Mouse (Mus musculus): ENCODE data around the gene Prkch. TPM values are rescaled to one million over a fixed set of nuclear protein-coding genes. Genes with fewer than 3 reads are reported as not detected.

The Prkch gene
- polyA plus RNA-seq, 1 experiment = 3.2 TPM

DNA sequence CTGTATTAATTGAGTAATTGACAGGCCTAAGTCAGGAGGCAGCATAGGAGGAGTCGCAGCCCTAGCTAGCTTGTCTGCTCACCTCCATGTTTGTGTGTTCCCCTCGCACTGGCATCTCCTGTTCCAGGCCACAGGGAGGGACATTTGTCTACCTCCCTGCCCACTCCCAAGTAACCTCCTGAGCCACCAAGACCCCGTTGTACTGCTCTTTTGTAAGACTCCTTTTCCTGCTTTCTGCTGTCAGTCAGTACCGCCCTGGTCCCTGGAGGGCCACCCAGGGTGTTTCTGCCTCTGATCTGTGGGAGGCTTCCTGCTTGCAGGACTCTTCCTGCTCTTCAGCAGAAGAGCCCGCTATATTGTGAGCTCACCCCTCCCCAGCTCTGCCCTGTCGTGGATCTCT lies 127.5 kb downstream of the Prkch start:
- 74% methylated on average over 6 of the region's 6 CpGs for WGBS
- no peak overlapping the region for H3K4me3 ChIP-seq (replicated peaks; ENCODE audit: insufficient read depth, low read depth, low read length)
- no peak for DNase-seq
- H3K27ac ChIP-seq (ENCODE audit: insufficient read depth, low read length) = no peak overlapping the region
- H3K4me1 ChIP-seq (ENCODE audit: control insufficient read depth, insufficient read depth, low read length) = peaks cover 11% of the 10 kb centered on the region
- H3K27me3 ChIP-seq (ENCODE audit: control insufficient read depth, insufficient read depth, low read length) = no peaks in the 10 kb centered on the region
- TF ChIP-seq CTCF (IDR thresholded peaks at IDR 0.05; ENCODE audit: borderline replicate concordance, insufficient read depth, low read depth, low read length) = no peak
- TF ChIP-seq POLR2A (IDR thresholded peaks at IDR 0.05; ENCODE audit: borderline replicate concordance, insufficient read depth, low read length) = no peak

DNA sequence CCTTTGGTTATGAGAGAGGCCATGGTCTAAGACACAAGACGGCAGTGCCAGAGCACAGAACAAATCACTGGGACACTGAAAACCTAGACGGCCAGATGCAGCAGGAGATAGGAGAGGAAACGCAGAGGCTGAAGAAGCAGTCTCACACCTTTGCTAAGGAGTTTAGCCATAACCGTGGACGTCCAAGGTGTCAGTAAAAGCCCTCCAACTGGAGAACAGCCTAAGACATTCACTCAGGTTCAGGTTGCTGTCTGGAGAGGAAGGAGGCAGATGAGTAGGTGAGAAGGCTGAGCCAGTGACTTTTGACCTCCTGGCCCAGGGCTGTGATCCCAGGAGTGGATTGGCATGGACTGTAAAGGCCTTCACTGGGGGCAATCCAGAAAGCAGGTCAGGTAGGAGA lies 130.0 kb downstream of the Prkch start:
- no peak for DNase-seq
- Histone ChIP-seq H3K4me3 (replicated peaks; ENCODE audit: insufficient read depth, low read depth, low read length) (no peak overlapping the region), H3K27me3 (ENCODE audit: control insufficient read depth, insufficient read depth, low read length) (no peaks in the 10 kb centered on the region), H3K27ac (ENCODE audit: insufficient read depth, low read length) (no peak overlapping the region), H3K4me1 (ENCODE audit: control insufficient read depth, insufficient read depth, low read length) (peaks cover 10% of the 10 kb centered on the region)
- WGBS = 95% methylated on average over 5 of the region's 5 CpGs
- TF ChIP-seq POLR2A (IDR thresholded peaks at IDR 0.05; ENCODE audit: borderline replicate concordance, insufficient read depth, low read length) (no peak), CTCF (IDR thresholded peaks at IDR 0.05; ENCODE audit: borderline replicate concordance, insufficient read depth, low read depth, low read length) (no peak)

DNA sequence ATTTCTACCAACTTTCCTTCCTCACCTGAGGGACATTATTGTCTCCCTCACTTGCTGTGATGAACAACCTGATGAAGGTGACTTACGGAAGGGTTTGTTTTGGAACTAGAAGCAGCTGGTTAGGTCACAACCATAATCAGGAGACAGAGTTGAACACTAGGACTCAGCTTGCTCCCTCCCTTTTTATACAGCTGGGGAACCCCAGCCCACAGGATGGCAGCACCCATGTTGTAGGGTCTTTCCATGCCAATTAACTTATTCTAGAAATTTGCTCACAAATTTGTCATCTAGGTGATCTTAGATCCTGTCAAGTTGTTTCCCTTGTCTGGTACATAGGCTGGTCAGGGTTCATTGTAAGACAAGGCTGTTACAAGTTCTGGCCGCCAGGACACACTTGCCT lies 130.7 kb downstream of the Prkch start:
- DNase-seq = no peak
- H3K27ac ChIP-seq (ENCODE audit: insufficient read depth, low read length) = no peak overlapping the region
- H3K27me3 ChIP-seq (ENCODE audit: control insufficient read depth, insufficient read depth, low read length) = no peaks in the 10 kb centered on the region
- 99% methylated on average over 2 of the region's 2 CpGs for WGBS
- H3K4me1 ChIP-seq (ENCODE audit: control insufficient read depth, insufficient read depth, low read length) = peaks cover 3% of the 10 kb centered on the region
- no peak overlapping the region for H3K4me3 ChIP-seq (replicated peaks; ENCODE audit: insufficient read depth, low read depth, low read length)
- TF ChIP-seq CTCF (IDR thresholded peaks at IDR 0.05; ENCODE audit: borderline replicate concordance, insufficient read depth, low read depth, low read length) (no peak), POLR2A (IDR thresholded peaks at IDR 0.05; ENCODE audit: borderline replicate concordance, insufficient read depth, low read length) (no peak)

DNA sequence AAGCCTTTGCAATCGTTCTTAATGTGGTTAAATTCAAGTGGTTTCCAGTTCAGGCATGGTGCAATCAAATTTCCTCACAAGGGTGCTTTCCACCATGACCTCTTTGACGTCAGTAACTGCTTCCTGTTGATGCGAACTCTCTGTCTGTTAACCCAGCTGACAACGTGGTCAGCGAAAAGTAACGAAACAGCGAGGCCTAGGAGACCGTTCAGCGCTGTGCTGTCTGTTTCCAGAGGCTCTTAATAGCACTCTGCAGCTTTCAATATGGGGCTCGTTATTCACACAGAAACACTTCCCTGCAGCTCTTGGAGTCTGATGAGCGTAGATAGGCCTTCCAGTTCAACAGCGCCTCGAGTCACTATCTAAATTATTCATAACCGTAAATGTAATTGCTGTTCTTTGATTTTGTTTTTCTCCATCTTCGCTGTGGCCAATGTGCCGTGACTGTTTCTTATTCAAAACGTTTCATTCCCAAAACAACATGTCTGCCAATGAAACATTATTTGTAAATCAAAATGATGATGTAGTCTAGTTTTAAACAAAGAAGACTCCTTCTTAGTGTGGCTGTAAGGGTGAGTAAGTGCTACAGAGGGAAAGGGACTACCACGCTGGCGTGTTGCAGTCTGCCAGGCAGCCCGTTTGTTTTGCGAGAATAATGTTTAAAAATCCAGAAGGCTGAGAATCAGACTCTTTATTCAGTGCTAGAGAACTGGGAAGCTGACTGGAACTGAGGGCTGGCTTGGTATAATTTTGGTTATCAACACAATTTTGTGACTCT lies 131.5 kb downstream of the Prkch start:
- whole genome bisulfite sequencing = 77% methylated on average over 21 of the region's 21 CpGs
- no peak for TF ChIP-seq CTCF (IDR thresholded peaks at IDR 0.05; ENCODE audit: borderline replicate concordance, insufficient read depth, low read depth, low read length)
- TF ChIP-seq POLR2A (IDR thresholded peaks at IDR 0.05; ENCODE audit: borderline replicate concordance, insufficient read depth, low read length) = no peak
- Histone ChIP-seq H3K27me3 (ENCODE audit: control insufficient read depth, insufficient read depth, low read length) (no peaks in the 10 kb centered on the region), H3K4me1 (ENCODE audit: control insufficient read depth, insufficient read depth, low read length) (no peaks in the 10 kb centered on the region), H3K27ac (ENCODE audit: insufficient read depth, low read length) (no peak overlapping the region), H3K4me3 (replicated peaks; ENCODE audit: insufficient read depth, low read depth, low read length) (no peak overlapping the region)
- no peak for DNase-seq

DNA sequence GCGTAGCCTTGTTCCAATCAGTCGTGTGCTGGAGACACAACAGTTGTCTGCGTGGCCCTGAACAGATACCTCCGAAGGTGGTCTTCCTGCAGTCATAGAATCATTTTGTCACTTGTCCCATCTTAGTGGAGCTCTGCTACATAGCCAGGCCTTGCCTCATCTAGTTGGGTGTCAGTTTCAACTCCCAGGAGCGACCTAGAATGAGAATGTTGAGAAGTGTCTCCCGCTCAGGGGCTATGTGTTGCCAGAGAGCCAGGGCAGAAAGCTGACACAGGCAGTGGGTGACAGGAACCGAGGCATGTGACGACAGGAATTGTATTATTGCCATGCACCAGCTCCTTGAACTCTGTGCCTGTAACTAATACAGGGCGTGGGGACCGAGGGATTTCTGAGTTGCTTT lies 133.4 kb downstream of the Prkch start:
- Histone ChIP-seq H3K27ac (ENCODE audit: insufficient read depth, low read length) (no peak overlapping the region), H3K4me3 (replicated peaks; ENCODE audit: insufficient read depth, low read depth, low read length) (no peak overlapping the region), H3K4me1 (ENCODE audit: control insufficient read depth, insufficient read depth, low read length) (no peaks in the 10 kb centered on the region), H3K27me3 (ENCODE audit: control insufficient read depth, insufficient read depth, low read length) (no peaks in the 10 kb centered on the region)
- WGBS = 90% methylated on average over 10 of the region's 10 CpGs
- TF ChIP-seq POLR2A (IDR thresholded peaks at IDR 0.05; ENCODE audit: borderline replicate concordance, insufficient read depth, low read length) = no peak
- TF ChIP-seq CTCF (IDR thresholded peaks at IDR 0.05; ENCODE audit: borderline replicate concordance, insufficient read depth, low read depth, low read length) = no peak
- DNase-seq = no peak

DNA sequence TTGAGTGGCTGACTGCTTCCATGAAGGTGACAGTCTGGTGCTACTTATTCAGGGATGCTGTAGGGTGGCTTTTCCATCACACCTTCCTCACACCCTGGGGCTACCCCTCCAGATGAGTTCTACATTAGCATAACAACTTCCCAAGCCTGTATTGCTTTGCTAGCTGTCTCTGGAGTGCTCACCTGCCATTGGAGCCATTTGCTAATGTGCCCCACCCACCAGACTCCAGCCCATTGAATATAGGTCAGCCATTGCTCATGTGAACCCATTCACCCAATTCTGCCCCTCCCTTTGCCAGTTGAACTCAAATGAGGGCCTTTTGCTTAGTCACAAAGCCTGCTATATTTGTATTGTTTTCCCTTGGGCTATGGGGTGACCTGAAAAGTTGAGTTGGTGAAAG lies 135.2 kb downstream of the Prkch start:
- Histone ChIP-seq H3K4me3 (replicated peaks; ENCODE audit: insufficient read depth, low read depth, low read length) (no peak overlapping the region), H3K4me1 (ENCODE audit: control insufficient read depth, insufficient read depth, low read length) (no peaks in the 10 kb centered on the region), H3K27ac (ENCODE audit: insufficient read depth, low read length) (no peak overlapping the region), H3K27me3 (ENCODE audit: control insufficient read depth, insufficient read depth, low read length) (no peaks in the 10 kb centered on the region)
- DNase-seq = no peak
- no peak for TF ChIP-seq CTCF (IDR thresholded peaks at IDR 0.05; ENCODE audit: borderline replicate concordance, insufficient read depth, low read depth, low read length)
- no peak for TF ChIP-seq POLR2A (IDR thresholded peaks at IDR 0.05; ENCODE audit: borderline replicate concordance, insufficient read depth, low read length)

DNA sequence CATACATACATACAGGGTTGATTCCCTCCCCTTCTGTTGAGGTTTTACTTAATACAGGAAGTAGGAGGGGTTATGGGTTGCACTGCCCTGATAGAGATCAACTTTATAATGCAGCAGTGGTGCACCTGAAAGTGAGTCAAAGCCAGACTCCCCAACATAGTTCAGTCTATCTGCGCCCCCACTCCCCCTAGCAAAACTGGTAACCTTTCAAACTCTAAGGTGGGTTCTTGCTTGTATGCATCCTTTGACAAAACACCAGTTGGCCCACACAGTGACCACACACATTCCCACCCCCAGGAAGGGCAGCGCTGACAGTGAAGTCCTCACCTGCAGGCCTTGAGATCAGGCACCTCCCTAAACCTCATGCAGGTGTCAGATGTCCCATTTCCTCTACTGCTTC lies 135.9 kb downstream of the Prkch start:
- 95% methylated on average over 2 of the region's 2 CpGs for WGBS
- DNase-seq = no peak
- Histone ChIP-seq H3K4me1 (ENCODE audit: control insufficient read depth, insufficient read depth, low read length) (no peaks in the 10 kb centered on the region), H3K27me3 (ENCODE audit: control insufficient read depth, insufficient read depth, low read length) (no peaks in the 10 kb centered on the region), H3K27ac (ENCODE audit: insufficient read depth, low read length) (no peak overlapping the region), H3K4me3 (replicated peaks; ENCODE audit: insufficient read depth, low read depth, low read length) (no peak overlapping the region)
- no peak for TF ChIP-seq POLR2A (IDR thresholded peaks at IDR 0.05; ENCODE audit: borderline replicate concordance, insufficient read depth, low read length)
- TF ChIP-seq CTCF (IDR thresholded peaks at IDR 0.05; ENCODE audit: borderline replicate concordance, insufficient read depth, low read depth, low read length) = no peak

DNA sequence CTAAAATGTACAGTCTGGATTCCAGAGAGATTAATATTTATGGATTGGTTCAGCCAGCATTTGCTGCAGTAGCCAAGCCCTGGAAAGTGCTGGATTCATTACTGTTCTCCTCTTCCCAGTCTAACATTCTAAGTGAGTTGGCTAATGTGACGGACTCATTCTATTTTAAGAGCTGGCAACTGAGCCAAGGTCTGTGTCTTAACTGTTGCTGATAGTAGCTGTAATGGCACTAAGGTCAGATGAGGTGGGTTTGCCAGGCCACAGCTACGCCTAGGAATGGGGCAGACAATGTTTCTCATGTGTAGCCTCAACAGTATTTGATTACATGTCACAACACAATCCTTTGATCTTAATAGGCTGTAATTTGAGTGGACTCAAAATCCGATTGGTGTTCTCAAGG lies 137.5 kb downstream of the Prkch start:
- no peaks in the 10 kb centered on the region for H3K27me3 ChIP-seq (ENCODE audit: control insufficient read depth, insufficient read depth, low read length)
- TF ChIP-seq POLR2A (IDR thresholded peaks at IDR 0.05; ENCODE audit: borderline replicate concordance, insufficient read depth, low read length) = no peak
- no peak for TF ChIP-seq CTCF (IDR thresholded peaks at IDR 0.05; ENCODE audit: borderline replicate concordance, insufficient read depth, low read depth, low read length)

More for the DNA sequence above, 137.5 kb downstream of the Prkch start:
- no peak overlapping the region for H3K4me3 ChIP-seq (replicated peaks; ENCODE audit: insufficient read depth, low read depth, low read length)
- no peak for DNase-seq
- 73% methylated on average over 3 of the region's 3 CpGs for WGBS
- H3K27ac ChIP-seq (ENCODE audit: insufficient read depth, low read length) = no peak overlapping the region
- no peaks in the 10 kb centered on the region for H3K4me1 ChIP-seq (ENCODE audit: control insufficient read depth, insufficient read depth, low read length)
